Mouse (Mus musculus): ENCODE results near the gene Snca.

GRCm38 (mm10) chr6:60828047-60828428 lies 1.6 kb downstream of the Snca start:
- TF ChIP-seq CTCF (IDR thresholded peaks at IDR 0.05; ENCODE audit: low read depth, low read length) (no peak), POLR2A (IDR thresholded peaks at IDR 0.05; ENCODE audit: borderline replicate concordance, low read depth, low read length) (no peak)

Measured in bone marrow macrophage, adult 2 months (primary cell).